Mouse (Mus musculus) megakaryocyte, embryonic 14.5 days (primary cell): ENCODE results near the gene Gm13279. TPM values are rescaled to one million over a fixed set of nuclear protein-coding genes. Genes with fewer than 3 reads are reported as not detected.
"Not testable (repeated sequence)": the region's sequence is repeated elsewhere in the genome, so short reads cannot be mapped to it uniquely, and the experiment has no call there.

Source experiments
- H3K27me3 ChIP-seq: replicated peaks from 2 replicates; pipeline ENCODE3; 2012; ENCODE audit warnings: inconsistent platforms
- H3K36me3 ChIP-seq: replicated peaks from 2 replicates; pipeline ENCODE3; 2012; ENCODE audit warnings: low read length, inconsistent platforms, mixed read lengths
- H3K4me1 ChIP-seq: 2 replicates; pipeline ENCODE4 v1.6.1; 2012; ENCODE audit warnings: inconsistent platforms
- H3K4me3 ChIP-seq: replicated peaks from 2 replicates; pipeline ENCODE3; 2012; ENCODE audit warnings: moderate library complexity, mild to moderate bottlenecking, inconsistent platforms
- H3K9me3 ChIP-seq: 2 replicates; pipeline ENCODE4 v1.6.1; 2012; ENCODE audit warnings: inconsistent platforms
- FLI1 ChIP-seq: IDR thresholded peaks from 2 replicates; pipeline ENCODE4 v1.6.1; 2012; ENCODE audit warnings: low read length, inconsistent platforms, mixed read lengths
- GATA1 ChIP-seq: IDR thresholded peaks from 3 replicates; pipeline ENCODE4 v1.6.1; 2012; ENCODE audit warnings: mixed read lengths, low read length, inconsistent platforms, borderline replicate concordance
- polyA plus RNA-seq: library from polyadenylated mRNA; stranded (reverse); fragments of >175 nt; gene quantifications from 2 replicates; pipeline ENCODE4 v1.2.3, GENCODE M21; 2012; ENCODE audit warnings: low replicate concordance; ENCODE audit not compliant: insufficient read depth

Gene Gm13279
- polyA plus RNA-seq, 1 experiment, result not detected

GRCm38 (mm10) chr4:88781831-88782230 is 15.4 kb upstream of the Gm13279 start, which contains the start of gene Ifnz:
TSS of gene Ifnz (plus strand) at chr4:88782131.
- H3K4me3 ChIP-seq, H3K9me3 ChIP-seq, H3K27me3 ChIP-seq, H3K36me3 ChIP-seq, H3K4me1 ChIP-seq: not testable (repeated sequence)

- H3K4me1 ChIP-seq, H3K27me3 ChIP-seq, H3K36me3 ChIP-seq, H3K4me3 ChIP-seq, H3K9me3 ChIP-seq: not testable (repeated sequence)
Measured at GRCm38 (mm10) chr4:88782335-88782734, 14.9 kb upstream of the Gm13279 start.

GRCm38 (mm10) chr4:88785409-88785808 is 11.8 kb upstream of the Gm13279 start, which contains the start of gene Gm13276:
TSS of gene Gm13276 (plus strand) at chr4:88785709.
- H3K4me1 ChIP-seq, H3K36me3 ChIP-seq, H3K9me3 ChIP-seq, H3K27me3 ChIP-seq, H3K4me3 ChIP-seq: not testable (repeated sequence)

- H3K4me1 ChIP-seq, H3K27me3 ChIP-seq, H3K36me3 ChIP-seq, H3K4me3 ChIP-seq, H3K9me3 ChIP-seq: not testable (repeated sequence)
Measured at GRCm38 (mm10) chr4:88788402-88788801, 8.8 kb upstream of the Gm13279 start, which contains the start of gene Gm13277. TSS of gene Gm13277 (plus strand) at chr4:88788632.

- H3K9me3 ChIP-seq, H3K36me3 ChIP-seq, H3K4me3 ChIP-seq, H3K4me1 ChIP-seq, H3K27me3 ChIP-seq: not testable (repeated sequence)
Measured at GRCm38 (mm10) chr4:88791250-88791649, 5.9 kb upstream of the Gm13279 start, which contains the start of gene Gm13278. TSS of gene Gm13278 (plus strand) at chr4:88791550.

GRCm38 (mm10) chr4:88793936-88794675 is 3.1 kb upstream of the Gm13279 start, which contains the start of gene Gm13275:
TSS of gene Gm13275 (plus strand) at chr4:88794487.
- H3K36me3 ChIP-seq, H3K4me3 ChIP-seq, H3K4me1 ChIP-seq, H3K9me3 ChIP-seq, H3K27me3 ChIP-seq: not testable (repeated sequence)

- not testable (repeated sequence) for H3K4me3 ChIP-seq, H3K27me3 ChIP-seq, H3K9me3 ChIP-seq, H3K36me3 ChIP-seq, H3K4me1 ChIP-seq
Measured at GRCm38 (mm10) chr4:88799365-88799764, 2.2 kb downstream of the Gm13279 start, which contains the start of gene Gm13285. TSS of gene Gm13285 (plus strand) at chr4:88799665.

- not testable (repeated sequence) for H3K27me3 ChIP-seq, H3K36me3 ChIP-seq, H3K9me3 ChIP-seq, H3K4me3 ChIP-seq, H3K4me1 ChIP-seq
Measured at GRCm38 (mm10) chr4:88802954-88803353, 5.8 kb downstream of the Gm13279 start, which contains the start of gene Gm13287. TSS of gene Gm13287 (plus strand) at chr4:88803254.

- not testable (repeated sequence) for H3K27me3 ChIP-seq, H3K4me3 ChIP-seq, H3K36me3 ChIP-seq
Measured at GRCm38 (mm10) chr4:88805231-88805630, 8.0 kb downstream of the Gm13279 start, which contains the start of gene Gm13288. TSS of gene Gm13288 (plus strand) at chr4:88805531.

GRCm38 (mm10) chr4:88805761-88806160 is 8.6 kb downstream of the Gm13279 start:
- not testable (repeated sequence) for H3K4me3 ChIP-seq, H3K27me3 ChIP-seq, H3K4me1 ChIP-seq, H3K9me3 ChIP-seq, H3K36me3 ChIP-seq

More at GRCm38 (mm10) chr4:88805231-88805630, 8.0 kb downstream of the Gm13279 start, which contains the start of gene Gm13288:
- H3K9me3 ChIP-seq, H3K4me1 ChIP-seq: not testable (repeated sequence)

GRCm38 (mm10) chr4:88815928-88816327 is 18.7 kb downstream of the Gm13279 start, which contains the start of gene Ifna7:
TSS of gene Ifna7 (plus strand) at chr4:88816228.
- H3K36me3 ChIP-seq, result no peaks in the 10 kb centered on the region
- peaks cover 2% of the 10 kb centered on the region for H3K27me3 ChIP-seq
- no peak within 1 kb of the TSS for H3K4me3 ChIP-seq
- peaks cover 7% of the 10 kb centered on the region for H3K9me3 ChIP-seq
- no peaks in the 10 kb centered on the region for H3K4me1 ChIP-seq
- TF ChIP-seq GATA1 (no peak), FLI1 (no peak)

- Histone ChIP-seq H3K4me1 (0 out of 2 replicates have a peak, but pooled peaks cover 3% of the 10 kb centered on the region), H3K36me3 (no peaks in the 10 kb centered on the region), H3K9me3 (no peaks in the 10 kb centered on the region), H3K27me3 (peaks cover 2% of the 10 kb centered on the region), H3K4me3 (no peak within 1 kb of the TSS)
- TF ChIP-seq FLI1, result no peak
- no peak for TF ChIP-seq GATA1
Measured at GRCm38 (mm10) chr4:88819659-88820058, 22.5 kb downstream of the Gm13279 start, which contains the start of gene Ifna11. TSS of gene Ifna11 (plus strand) at chr4:88819959.
